19 mouse cellular contexts compared by ENCODE assay signal in genomic region chr13:8783686-8784307, GRCm38 (mm10).
A peak's percentile ranks its signal among the peaks of the same experiment; 100 is the strongest.
DNase-seq lines count a peak whose midpoint lies in the region; ATAC-seq lines count a peak whose summit lies in the region.
"Had no signal": no experiment of that assay in that cellular context is flagged by ENCODE, and none has a peak within 500 bp of the region (broad histone marks: within the 10 kb centered on the region; RNA-seq: fewer than 3 reads in every experiment).

No protein-coding gene starts in this region.

- no peak for DNase-seq in frontal cortex, postnatal 36 days (ENCODE audit: low spot score in 2 of 2)
- peak; percentile 53 for DNase-seq in retina, postnatal 1 day
- DNase-seq in retina, embryonic 14.5 days (ENCODE audit: low spot score): no peak
- DNase-seq in thymus, postnatal 4 days: peak; percentile 22
- no peak for DNase-seq in thymus, postnatal 10 days (ENCODE audit: low spot score in 2 of 2)
- DNase-seq in naive thymus-derived CD4-positive, alpha-beta T cell, adult 2 months (ENCODE audit: low read depth): peak; percentile 57
- DNase-seq in cerebellum, adult 11-12 months: no peak
- DNase-seq: adrenal gland, postnatal 10 days; adrenal gland, postnatal 36 days; B cell, adult 2 months; cerebellum, adult 2 months; cerebellum, adult 9-11 months; cerebellum, postnatal 25 days; gastrocnemius, postnatal 10 days; gastrocnemius, postnatal 36 days; heart, adult 2 months; heart, postnatal 10 days had no signal

- ATAC-seq in frontal cortex, adult (ENCODE audit: low TSS enrichment): peak; percentile 35
- ATAC-seq: intestine, postnatal 0 days had no signal

Comparison
In these comparisons a context has a peak if more than half of its experiments do, and no peak if none do; other contexts are left out.
1. DNase-seq: peak in retina, postnatal 1 day (single experiment), thymus, postnatal 4 days (single experiment) and naive thymus-derived CD4-positive, alpha-beta T cell, adult 2 months (single experiment); none in frontal cortex, postnatal 36 days (0 of 2), retina, embryonic 14.5 days (single experiment), thymus, postnatal 10 days (0 of 2) and cerebellum, adult 11-12 months (single experiment).